Mouse (Mus musculus) midbrain, embryonic 11.5 days (tissue): Measurements from ENCODE around the gene Htatip2. TPM values are rescaled to one million over a fixed set of nuclear protein-coding genes. Genes with fewer than 3 reads are reported as not detected.

Source experiments
- ATAC-seq: fragments of 200-750 bp; cut with Nextera tagmentation; 2 replicates; pipeline ENCODE4 v1.8.0; 2017; ENCODE audit warnings: moderate TSS enrichment, moderate library complexity; ENCODE audit not compliant: low FRiP score
- DNase-seq: peaks from one replicate; pipeline ENCODE4 v3.0.0; 2015; ENCODE audit warnings: low spot score; ENCODE audit errors: missing footprints
- H3K27ac ChIP-seq: fragments of 300-500 bp; sonication (generic); 2 replicates; pipeline ENCODE4 v1.5.1; 2014; ENCODE audit warnings: low read depth, low read length
- H3K27me3 ChIP-seq: fragments of 300-500 bp; sonication (generic); 2 replicates; pipeline ENCODE4 v1.6.1; 2014; ENCODE audit warnings: mild to moderate bottlenecking, low read length, moderate library complexity, mixed read lengths; ENCODE audit not compliant: control insufficient read depth, insufficient read depth
- H3K36me3 ChIP-seq: fragments of 300-500 bp; sonication (generic); 2 replicates; pipeline ENCODE4 v1.6.1; 2014; ENCODE audit warnings: mild to moderate bottlenecking, low read length, moderate library complexity, mixed read lengths; ENCODE audit not compliant: control insufficient read depth, insufficient read depth
- H3K4me1 ChIP-seq: fragments of 300-500 bp; sonication (generic); 2 replicates; pipeline ENCODE4 v1.6.1; 2014; ENCODE audit warnings: low read length; ENCODE audit not compliant: control insufficient read depth, insufficient read depth
- H3K4me2 ChIP-seq: fragments of 300-500 bp; sonication (generic); 2 replicates; pipeline ENCODE4 v1.6.1; 2014; ENCODE audit warnings: mild to moderate bottlenecking, moderate library complexity
- H3K4me3 ChIP-seq: fragments of 300-500 bp; sonication (generic); 2 replicates; pipeline ENCODE4 v1.5.1; 2014; ENCODE audit warnings: low read depth, low read length
- H3K9ac ChIP-seq: fragments of 300-500 bp; sonication (generic); 2 replicates; pipeline ENCODE4 v1.6.1; 2014; ENCODE audit warnings: low read length
- H3K9me3 ChIP-seq: fragments of 300-500 bp; sonication (generic); 2 replicates; pipeline ENCODE4 v1.6.1; 2016; ENCODE audit warnings: low read length; ENCODE audit not compliant: control insufficient read depth
- WGBS: fragments of 180-500 bp; shearing (Covaris S2); extraction: QIAGEN DNeasy Blood & Tissue Kit; methylation state at CpG from one replicate; pipeline ENCODE4 v1.1.7; 2014; 5-methylcytosine and 5-hydroxymethylcytosine counted together
- polyA plus RNA-seq: library from polyadenylated mRNA; unstranded; fragments of >200 nt; fragmentation: Nextera tagmentation; extraction: Ambion mirVana; gene quantifications from 2 replicates; pipeline ENCODE4 v1.2.1, GENCODE M21; 2014

Gene Htatip2
- polyA plus RNA-seq = 11.1 and 12.1 TPM in 2 replicates

GRCm38 (mm10) chr7:49758934-49759571, at the start of gene Htatip2:
Gene Htatip2, plus strand, starts transcription at chr7:49759115.
- peaks cover 24% of the 10 kb centered on the region; the same call in 1 of the 2 replicates for H3K27me3 ChIP-seq
- no peak within 1 kb of the TSS for H3K27ac ChIP-seq

GRCm38 (mm10) chr7:49709381-49710021, 49.4 kb upstream of the Htatip2 start:
- no peaks in the 10 kb centered on the region for H3K36me3 ChIP-seq
- H3K4me3 ChIP-seq = no peak overlapping the region
- no peak overlapping the region for H3K9ac ChIP-seq
- ATAC-seq = peak; percentile 90
- H3K4me2 ChIP-seq = no peak overlapping the region
- peaks cover 34% of the 10 kb centered on the region for H3K27me3 ChIP-seq
- no peak overlapping the region; the same call in 1 of the 2 replicates for H3K27ac ChIP-seq
- DNase-seq = peak; percentile 84
- no peaks in the 10 kb centered on the region for H3K9me3 ChIP-seq
- 20% methylated on average over 9 of the region's 9 CpGs for WGBS
- H3K4me1 ChIP-seq = peaks cover 15% of the 10 kb centered on the region

More at GRCm38 (mm10) chr7:49758934-49759571, at the start of gene Htatip2:
- Histone ChIP-seq H3K4me1 (peaks cover 12% of the 10 kb centered on the region), H3K9me3 (peaks cover 3% of the 10 kb centered on the region; the same call in 1 of the 2 replicates), H3K4me2 (peak within 1 kb of the TSS; percentile 82), H3K9ac (peak within 1 kb of the TSS; percentile 66), H3K4me3 (peak within 1 kb of the TSS; percentile 42), H3K36me3 (no peaks in the 10 kb centered on the region)
- ATAC-seq = peak; percentile 64
- 3% methylated on average over 40 of the region's 42 CpGs for WGBS
- no peak for DNase-seq

- no peak overlapping the region for H3K4me2 ChIP-seq
- WGBS = 42% methylated on average over 15 of the region's 15 CpGs
- H3K36me3 ChIP-seq = no peaks in the 10 kb centered on the region
Observed at GRCm38 (mm10) chr7:49717942-49718733, 40.8 kb upstream of the Htatip2 start.

GRCm38 (mm10) chr7:49734342-49734741, 24.6 kb upstream of the Htatip2 start:
- DNase-seq (no peak), ATAC-seq (no peak)
- Histone ChIP-seq H3K9ac (no peak overlapping the region), H3K36me3 (no peaks in the 10 kb centered on the region), H3K4me2 (no peak overlapping the region), H3K27me3 (no peaks in the 10 kb centered on the region), H3K27ac (no peak overlapping the region), H3K9me3 (no peaks in the 10 kb centered on the region), H3K4me1 (no peaks in the 10 kb centered on the region; the same call in 1 of the 2 replicates), H3K4me3 (no peak overlapping the region)
- WGBS = 75% methylated on average over 4 of the region's 4 CpGs

More at GRCm38 (mm10) chr7:49717942-49718733, 40.8 kb upstream of the Htatip2 start:
- Histone ChIP-seq H3K9me3 (no peaks in the 10 kb centered on the region), H3K27me3 (peaks cover 17% of the 10 kb centered on the region), H3K4me3 (no peak overlapping the region), H3K4me1 (peaks cover 3% of the 10 kb centered on the region; the same call in 1 of the 2 replicates), H3K9ac (no peak overlapping the region), H3K27ac (no peak overlapping the region)
- no peak for DNase-seq
- peak; percentile 76; the same call in 1 of the 2 replicates for ATAC-seq

- Histone ChIP-seq H3K9me3 (no peaks in the 10 kb centered on the region), H3K4me3 (no peak overlapping the region), H3K4me1 (peaks cover 19% of the 10 kb centered on the region), H3K27me3 (peaks cover 4% of the 10 kb centered on the region; the same call in 1 of the 2 replicates), H3K9ac (no peak overlapping the region), H3K27ac (no peak overlapping the region), H3K4me2 (no peak overlapping the region), H3K36me3 (no peaks in the 10 kb centered on the region)
- WGBS = 45% methylated on average over 8 of the region's 8 CpGs
- DNase-seq (no peak), ATAC-seq (peak; percentile 81)
Observed at GRCm38 (mm10) chr7:49739448-49739847, 19.5 kb upstream of the Htatip2 start.

GRCm38 (mm10) chr7:49741474-49741873, 17.4 kb upstream of the Htatip2 start:
- H3K27ac ChIP-seq = no peak overlapping the region; the same call in 1 of the 2 replicates
- no peaks in the 10 kb centered on the region for H3K36me3 ChIP-seq
- H3K27me3 ChIP-seq = peaks cover 4% of the 10 kb centered on the region; the same call in 1 of the 2 replicates
- 41% methylated on average over 5 of the region's 5 CpGs for WGBS
- ATAC-seq (0 out of 2 replicates have a peak, but pooled peaks have one; percentile 19), DNase-seq (no peak)
- H3K9ac ChIP-seq = no peak overlapping the region
- no peak overlapping the region for H3K4me3 ChIP-seq
- H3K4me2 ChIP-seq = no peak overlapping the region
- no peaks in the 10 kb centered on the region for H3K9me3 ChIP-seq
- peaks cover 19% of the 10 kb centered on the region for H3K4me1 ChIP-seq

- H3K9ac ChIP-seq = no peak overlapping the region
- no peaks in the 10 kb centered on the region for H3K36me3 ChIP-seq
- 7% methylated on average over 10 of the region's 10 CpGs for WGBS
- H3K9me3 ChIP-seq = no peaks in the 10 kb centered on the region
- peak; percentile 90 for DNase-seq
- H3K4me3 ChIP-seq = no peak overlapping the region
- H3K4me2 ChIP-seq = no peak overlapping the region
- peaks cover 19% of the 10 kb centered on the region for H3K4me1 ChIP-seq
- H3K27ac ChIP-seq = no peak overlapping the region; the same call in 1 of the 2 replicates
- peak; percentile 73 for ATAC-seq
- H3K27me3 ChIP-seq = peaks cover 4% of the 10 kb centered on the region; the same call in 1 of the 2 replicates
Observed at GRCm38 (mm10) chr7:49741923-49742322, 17.0 kb upstream of the Htatip2 start.

GRCm38 (mm10) chr7:49751148-49751547, 7.8 kb upstream of the Htatip2 start:
- H3K9me3 ChIP-seq = no peaks in the 10 kb centered on the region
- H3K4me1 ChIP-seq = 0 out of 2 replicates have a peak, but pooled peaks cover 6% of the 10 kb centered on the region
- no peak overlapping the region for H3K4me3 ChIP-seq
- no peak overlapping the region for H3K4me2 ChIP-seq
- no peak overlapping the region for H3K9ac ChIP-seq
- H3K27ac ChIP-seq = no peak overlapping the region
- H3K27me3 ChIP-seq = peaks cover 29% of the 10 kb centered on the region
- H3K36me3 ChIP-seq = no peaks in the 10 kb centered on the region
- 7% methylated on average over 4 of the region's 4 CpGs for WGBS
- DNase-seq (peak; percentile 89), ATAC-seq (no peak)
